Mouse (Mus musculus) forelimb bud, embryonic 11.5 days (tissue): ENCODE results near the gene Vmac.
A peak's percentile ranks its signal among the peaks of the same experiment; 100 is the strongest.

Experiments
- DNase-seq: peaks from one replicate; pipeline ENCODE4 v3.0.0-alpha.2; 2012; ENCODE audit warnings: low read depth, low spot score

Vmac gene

DNA sequence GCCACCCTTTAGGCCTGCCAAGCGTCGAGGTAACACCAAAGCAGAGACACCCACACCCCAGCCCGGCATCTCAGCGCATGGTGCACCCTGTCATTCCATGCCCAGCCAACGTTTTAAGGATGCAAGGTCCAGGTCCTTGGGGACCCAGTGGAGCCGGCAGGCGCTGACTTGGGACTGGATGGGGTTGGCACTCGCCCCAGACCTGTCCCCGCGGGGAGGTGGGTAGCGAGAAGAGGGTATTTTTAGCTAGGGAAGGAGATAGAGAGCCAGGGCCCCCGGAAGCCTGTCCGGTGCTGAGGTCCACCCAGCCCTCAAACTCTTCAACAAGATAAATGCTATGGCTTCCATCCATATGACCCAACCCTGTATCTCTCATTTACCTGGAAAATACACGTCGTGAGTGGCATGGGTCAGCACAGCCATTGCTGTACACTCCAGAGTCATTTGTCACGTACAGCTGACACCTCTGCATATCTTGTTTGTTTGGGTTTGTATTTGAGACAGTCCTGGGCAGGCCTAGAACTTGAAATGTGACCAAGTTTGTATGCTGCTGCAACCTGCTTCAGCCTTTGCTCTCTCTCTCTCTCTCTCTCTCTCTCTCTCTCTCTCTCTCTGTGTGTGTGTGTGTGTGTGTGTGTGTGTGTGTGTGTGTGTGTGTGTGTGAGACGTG is 22.4 kb upstream of the Vmac start:
- DNase-seq, result no peak

DNA sequence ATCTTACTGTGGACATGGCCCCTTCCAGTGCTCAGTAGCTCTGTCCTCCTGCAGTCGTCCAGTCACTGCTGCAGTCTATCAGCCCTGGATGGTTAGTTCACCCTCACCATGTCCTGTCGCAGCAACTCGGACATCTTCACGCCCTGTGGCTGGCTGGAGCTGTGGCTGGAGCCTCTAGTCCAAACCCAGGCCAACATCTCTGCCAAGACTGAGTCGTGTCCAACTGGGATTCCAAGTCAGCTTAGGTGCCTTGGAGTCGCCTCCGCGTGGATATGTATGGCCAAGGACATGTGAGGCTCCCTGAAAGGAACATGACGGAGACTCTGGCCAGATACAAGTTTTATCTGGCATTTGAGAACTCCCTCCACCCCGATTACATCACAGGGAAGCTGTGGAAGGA is 20.4 kb upstream of the Vmac start:
- DNase-seq, result no peak

DNA sequence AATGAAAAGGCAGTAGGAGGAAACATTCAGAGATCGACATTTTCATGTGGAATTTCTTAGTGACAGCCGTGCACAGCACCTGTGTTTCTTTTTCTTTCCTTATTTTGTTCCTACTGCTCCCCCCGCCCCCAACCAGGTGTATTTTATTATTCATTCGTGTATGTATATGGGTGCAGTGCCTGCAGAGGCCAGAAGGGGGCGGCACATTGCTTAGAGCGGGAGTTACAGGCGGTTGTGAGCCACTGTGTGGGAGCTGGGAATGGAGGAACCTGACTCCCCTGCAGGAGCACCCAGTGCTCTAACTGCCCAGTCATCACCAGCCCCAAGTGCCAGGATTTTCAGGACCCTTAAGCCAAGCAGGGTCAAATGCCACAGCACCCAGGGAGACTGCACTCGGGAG is 18.7 kb upstream of the Vmac start:
- DNase-seq, result no peak

DNA sequence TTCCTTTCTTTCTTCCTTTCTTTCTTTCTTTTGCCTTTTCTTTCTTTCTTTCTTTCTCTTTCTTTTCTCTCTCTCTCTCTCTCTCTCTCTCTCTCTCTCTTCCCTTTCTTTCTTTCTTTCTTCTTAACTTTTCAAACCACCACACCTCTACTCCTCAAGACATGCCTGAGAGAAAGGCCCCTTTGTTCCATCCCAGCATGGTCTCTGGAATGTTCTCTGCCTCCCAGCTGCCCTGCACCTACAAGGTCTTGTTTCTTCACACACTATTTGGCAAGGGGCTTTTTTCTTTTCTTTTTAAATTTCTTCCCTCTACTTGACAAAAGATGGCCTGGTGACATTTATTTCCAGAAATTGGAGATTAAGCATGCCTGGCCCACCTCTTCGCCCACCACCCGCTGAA is 11.8 kb upstream of the Vmac start:
- DNase-seq, result no peak

DNA sequence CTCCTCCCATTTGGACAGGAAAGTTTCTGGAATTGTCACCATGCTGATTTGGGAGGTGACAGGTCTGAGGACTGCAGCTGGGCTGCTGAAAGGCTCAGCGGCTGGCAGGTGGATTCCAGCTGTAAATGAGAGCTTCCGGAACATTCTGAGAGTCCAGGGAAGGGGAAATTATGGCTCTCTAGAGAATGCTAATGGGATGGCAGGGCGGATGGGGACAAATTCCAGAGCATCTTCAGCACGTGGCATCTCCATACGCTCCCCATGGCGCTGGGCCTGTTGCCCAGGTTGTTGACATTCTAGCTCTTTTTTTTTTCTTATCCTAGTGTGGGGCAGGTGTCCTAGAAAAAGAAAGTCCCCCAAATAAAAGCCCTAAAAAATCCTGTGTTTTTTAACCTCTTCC is 11.3 kb upstream of the Vmac start:
- no peak for DNase-seq

DNA sequence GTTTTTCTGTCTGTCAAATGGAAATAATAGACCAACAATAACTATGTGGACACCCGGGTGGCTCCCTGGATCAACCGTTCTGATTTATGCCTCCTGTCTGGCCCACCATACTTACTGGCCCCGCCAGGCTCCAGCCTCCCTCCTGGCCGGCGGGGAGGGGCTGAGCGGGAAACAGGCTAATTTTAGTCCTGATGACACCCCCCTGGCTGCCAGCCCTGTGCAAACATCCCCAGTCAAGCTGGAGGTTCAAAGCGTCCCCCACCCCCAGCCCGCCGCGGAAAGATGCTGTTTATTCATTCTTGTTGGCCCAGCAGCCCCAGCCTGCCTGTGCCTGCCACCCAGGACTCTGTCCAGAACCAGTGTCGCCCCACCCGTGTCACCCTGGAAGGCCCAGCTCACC is 10.3 kb upstream of the Vmac start:
- no peak for DNase-seq

DNA sequence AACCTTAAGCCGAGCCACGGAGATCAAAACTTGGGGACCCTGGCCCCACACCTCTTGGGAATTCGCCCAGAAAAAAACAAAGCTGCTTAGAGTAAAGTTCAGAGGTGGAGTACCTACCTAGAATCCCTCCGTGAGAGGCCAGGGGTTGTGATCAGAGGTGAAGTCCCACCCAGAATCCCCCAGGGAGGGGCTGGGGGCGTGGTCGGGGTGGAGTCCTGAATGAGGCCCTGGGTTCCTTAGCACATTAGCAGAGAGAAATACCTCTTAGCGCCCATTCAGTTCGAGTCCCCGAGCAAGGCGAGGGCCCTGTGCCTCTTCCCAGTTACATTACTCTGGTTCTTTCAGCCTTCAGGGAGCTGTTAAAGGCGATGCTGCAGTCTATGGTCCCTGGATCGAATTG is 9.8 kb upstream of the Vmac start:
- peak; percentile 29 for DNase-seq

DNA sequence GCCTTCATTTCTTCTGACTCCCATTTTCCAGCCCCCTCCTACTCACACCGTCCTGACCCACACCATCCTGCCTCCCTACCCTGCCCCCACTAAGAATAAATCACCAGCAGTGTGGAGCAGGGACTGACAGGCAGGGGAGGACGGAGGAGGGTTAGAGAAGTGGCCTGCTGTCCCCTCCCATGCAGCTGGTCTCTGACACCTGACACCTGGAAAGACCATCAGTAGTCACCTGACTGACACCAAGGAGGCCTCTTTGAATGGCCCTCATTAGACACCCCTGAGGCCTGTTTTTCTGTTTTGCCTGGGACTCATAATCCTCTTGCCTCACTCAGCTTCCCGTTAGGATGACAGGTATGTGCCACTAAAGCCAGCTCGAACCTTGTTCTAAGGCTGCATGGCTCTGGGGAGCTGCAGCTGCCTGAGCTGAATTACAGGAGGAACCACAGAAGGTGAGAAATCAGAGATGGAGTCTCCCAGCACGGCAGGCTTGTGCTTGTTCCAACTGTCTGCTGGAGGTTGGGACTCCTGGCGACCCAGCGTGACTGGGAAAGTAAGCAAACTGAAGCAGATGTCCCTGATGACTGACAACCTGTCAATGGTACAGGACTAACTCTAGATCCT is 9.3 kb upstream of the Vmac start:
- DNase-seq, result peak; percentile 32

DNA sequence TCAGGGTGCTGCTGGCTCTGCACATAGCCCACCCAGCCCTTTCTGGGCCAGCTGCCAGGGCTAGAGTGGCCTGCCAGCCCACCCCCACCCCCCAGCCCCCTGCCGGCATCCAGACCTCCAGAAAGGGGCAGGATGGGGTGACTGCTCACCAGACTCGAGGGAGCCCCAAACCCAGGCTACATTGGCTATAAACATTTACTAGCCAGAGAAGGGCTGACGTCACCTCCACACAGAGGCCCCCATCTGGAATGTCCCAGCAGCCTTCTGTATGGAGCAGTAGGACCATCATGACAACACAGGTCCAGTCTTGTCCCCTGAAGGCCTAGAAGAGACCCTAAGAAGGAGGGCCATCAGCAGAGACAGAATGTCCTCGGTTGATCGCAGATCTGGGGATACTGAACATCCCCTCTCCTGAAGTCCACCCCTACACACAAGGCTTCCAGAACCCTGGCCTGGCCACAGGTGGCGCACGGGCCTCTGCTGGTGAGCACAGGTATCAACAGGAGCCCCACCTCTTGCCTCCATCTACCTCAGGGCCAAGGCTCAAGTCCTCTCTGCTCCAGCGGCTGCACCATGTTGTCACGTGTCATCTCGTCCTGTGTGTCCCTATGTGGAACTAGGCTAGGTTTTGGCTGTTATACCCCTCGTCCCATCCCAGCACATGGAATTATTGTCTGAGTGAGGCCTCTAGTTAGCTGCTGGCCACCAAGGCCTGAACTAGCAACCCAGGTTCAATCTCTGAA is 5.8 kb upstream of the Vmac start:
- DNase-seq, result no peak

DNA sequence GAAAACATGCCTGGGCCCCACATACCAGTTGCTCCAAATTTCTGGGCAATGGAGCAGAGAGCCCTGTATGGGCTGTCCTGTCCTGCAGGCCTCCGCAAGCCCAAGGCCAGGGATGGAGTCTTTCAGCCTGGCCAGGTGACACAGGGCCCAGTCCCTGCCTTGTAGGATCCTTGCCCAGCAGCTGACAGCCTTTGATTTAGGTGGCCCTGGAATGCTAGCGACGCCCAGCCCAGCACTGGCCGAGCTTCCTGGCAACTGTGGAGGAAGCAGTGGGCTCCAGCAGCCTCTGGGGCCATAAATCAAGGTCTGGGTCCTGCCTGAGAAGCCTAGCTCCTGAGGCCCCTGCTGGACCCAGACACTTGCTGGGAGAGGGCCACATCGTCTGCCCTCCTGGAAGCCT is 4.6 kb upstream of the Vmac start:
- no peak for DNase-seq

DNA sequence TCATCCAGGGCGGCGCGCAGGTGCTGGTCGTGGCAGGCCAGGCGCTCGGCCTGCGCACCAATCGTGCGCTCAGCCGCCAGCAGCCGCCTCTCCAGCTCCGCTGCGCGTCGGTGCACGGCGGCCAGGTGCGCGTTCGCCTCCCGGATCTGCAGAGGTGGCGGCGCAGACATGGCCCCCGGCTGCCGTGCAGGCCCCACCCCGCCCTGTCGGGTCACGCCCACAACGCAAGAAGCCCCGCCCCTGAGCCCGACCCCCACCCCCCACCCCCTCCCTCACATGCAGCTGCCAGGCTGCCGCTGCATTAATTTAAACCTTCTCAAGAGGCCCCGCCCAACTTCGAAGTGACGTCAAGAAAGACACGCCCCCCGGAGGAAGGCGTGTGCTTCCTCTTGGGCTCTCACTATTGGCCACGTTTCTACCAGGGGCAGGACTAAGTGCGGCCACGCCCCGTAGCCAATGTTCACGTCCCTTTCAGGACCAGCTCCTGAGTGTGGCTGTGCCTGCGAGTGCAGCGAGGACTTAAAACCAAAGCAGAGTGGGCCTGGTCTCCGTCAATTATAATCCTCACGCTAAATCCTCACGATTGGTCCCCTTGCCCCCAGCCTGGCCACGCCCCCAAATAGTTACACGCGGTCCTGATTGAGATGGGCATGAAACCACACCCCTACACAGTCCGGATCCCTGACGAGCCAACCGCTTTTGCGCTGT is 1.0 kb downstream of the Vmac start:
- DNase-seq, result peak; percentile 99

DNA sequence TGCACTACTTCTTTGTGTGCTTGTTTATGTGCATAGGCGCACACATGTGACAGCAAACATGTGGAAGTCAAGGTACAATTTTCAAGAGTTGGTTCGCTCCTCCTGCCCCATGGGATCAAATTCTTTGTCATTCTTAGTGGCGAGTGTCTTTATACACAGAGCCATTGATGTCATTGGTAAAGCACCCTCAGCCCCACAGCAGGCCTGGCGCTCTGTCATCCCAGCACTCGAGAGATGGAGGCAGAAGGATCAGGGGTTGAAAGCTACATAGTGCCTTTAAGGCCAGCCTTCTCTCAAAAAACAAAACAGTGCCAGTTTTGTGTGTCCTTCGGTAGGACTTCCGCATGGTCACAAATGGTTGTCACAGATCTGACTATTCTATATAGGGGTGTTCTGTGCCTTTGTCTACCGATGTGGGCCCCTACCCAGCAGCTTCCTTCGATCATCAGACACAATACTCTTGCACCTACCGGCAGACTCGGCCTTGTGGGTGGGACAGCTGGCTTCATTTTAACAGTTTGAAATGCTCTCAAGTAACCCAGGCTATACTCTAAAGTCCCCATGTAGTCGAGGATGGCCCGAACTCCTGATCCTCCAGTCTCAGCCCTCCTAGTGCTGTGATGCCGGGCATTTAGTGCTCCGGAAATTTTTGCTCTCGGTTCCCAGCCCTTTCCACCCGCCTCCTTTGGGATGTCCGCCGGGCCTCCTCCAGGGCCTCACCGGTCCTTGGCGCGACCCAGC is 1.7 kb downstream of the Vmac start:
- DNase-seq, result no peak

DNA sequence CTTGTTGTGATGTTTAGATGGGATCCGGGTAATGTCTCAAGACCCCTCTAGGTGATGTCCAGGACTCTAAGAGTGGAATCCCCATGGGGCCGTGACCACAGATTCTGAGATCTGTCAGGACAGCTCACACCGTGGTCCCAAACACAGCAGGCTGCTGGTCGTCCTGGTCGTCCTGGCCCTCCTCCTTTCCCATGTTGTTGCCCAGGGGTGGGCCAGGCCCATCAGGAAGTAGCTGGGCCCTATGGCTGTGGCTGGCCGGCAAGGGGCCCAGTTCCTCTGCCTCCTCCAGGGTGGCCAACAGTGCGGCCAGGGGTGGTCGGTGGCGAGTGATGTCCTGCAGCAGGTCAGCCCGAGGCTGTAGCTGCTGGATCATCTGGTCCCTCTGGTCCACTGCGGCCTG is 2.5 kb downstream of the Vmac start:
- DNase-seq, result no peak

DNA sequence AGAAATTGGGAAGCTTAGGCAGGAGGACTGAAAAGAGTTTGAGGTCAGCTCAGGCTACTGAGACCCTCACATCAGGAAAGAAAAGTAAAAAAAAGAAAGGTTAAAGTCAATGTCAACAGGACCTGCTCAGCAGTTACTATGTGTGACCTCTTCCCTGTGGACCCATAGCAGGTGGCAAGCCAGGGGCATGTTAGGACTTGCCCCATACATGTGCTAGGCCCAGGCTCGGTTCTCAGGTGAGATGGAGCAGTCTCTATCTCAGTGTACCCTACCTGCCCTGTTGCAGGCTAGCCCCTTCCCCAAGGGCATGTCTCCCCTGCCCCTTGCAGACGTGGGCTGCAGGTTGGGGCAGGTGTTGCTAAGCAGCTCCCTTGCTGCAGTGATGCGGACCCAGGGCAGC is 8.1 kb downstream of the Vmac start:
- no peak for DNase-seq

DNA sequence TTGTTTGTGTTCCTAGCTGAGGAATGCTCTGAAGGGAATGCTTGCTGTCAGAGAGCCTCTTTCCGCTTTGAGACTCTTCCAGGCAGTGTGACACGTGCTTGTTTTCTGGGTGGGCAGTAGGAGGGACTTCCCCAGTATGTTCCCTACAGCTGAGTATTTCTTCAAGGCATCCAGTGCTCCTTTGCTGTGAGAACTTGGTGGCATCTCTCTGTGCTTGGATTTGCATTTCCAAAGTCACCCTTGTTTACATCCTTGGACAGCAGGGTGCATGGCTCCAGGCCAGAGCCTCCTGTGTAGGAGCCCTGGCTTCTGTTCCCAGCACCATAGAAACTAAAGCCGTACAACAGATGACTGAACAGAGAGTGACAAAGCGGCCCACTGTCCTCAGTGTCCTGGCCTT is 9.1 kb downstream of the Vmac start:
- no peak for DNase-seq

DNA sequence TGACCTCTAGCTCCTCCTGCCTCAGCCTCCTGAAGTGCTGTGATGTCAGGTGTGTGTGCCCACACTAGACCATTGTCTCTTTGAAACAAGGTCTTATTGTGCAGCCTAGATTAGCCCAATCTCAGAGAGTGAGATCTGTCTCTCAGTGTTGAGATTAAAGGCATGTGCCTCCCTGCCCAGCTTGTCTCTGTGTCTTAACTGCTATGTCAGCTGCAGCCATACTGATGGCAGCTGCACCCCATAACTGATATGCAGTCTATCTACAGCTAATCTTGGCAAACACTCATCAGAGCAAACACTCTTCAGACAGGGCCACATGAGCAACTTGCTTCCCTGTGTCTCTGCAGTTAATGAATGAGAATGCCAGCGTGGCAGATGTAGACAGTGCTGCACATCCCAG is 11.3 kb downstream of the Vmac start:
- DNase-seq, result no peak

DNA sequence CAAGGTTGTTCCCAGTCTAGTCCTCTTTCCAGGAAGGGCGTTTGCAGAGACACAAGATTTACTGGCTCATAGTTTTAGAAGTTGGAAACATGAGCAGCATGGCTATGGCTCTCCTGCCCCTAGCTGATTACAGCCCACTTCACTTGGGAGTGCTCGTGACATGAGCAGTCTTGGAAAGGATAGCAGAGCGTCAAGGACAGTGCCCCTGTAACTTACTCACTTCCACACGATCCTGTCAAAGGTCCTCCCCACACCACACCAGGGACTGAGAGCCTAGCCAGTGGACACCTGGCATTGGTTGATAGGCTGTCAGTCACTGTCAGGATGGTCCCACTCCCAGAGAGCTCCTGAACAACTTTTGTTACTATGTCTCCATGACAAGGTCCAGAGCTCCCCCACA is 14.8 kb downstream of the Vmac start:
- DNase-seq, result no peak

DNA sequence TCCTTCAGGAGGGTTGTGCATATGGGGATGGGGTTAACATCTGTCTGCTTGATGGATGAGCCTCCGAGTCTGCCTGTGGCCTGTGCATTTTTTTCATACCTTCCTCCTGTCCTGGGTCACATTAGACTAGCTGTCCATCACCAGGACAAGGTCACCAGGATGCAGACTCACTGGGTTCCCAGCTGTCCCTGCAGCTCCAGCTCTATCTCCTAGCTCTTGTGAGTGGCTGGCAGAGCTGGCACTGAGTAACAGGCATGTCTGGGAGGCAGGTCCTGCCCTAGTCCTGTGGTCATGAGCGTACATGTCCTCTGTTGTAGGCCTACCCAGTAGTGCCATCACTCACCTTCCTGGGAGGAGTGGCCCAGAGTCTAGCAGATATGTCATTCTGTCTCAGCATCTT is 17.4 kb downstream of the Vmac start:
- no peak for DNase-seq

DNA sequence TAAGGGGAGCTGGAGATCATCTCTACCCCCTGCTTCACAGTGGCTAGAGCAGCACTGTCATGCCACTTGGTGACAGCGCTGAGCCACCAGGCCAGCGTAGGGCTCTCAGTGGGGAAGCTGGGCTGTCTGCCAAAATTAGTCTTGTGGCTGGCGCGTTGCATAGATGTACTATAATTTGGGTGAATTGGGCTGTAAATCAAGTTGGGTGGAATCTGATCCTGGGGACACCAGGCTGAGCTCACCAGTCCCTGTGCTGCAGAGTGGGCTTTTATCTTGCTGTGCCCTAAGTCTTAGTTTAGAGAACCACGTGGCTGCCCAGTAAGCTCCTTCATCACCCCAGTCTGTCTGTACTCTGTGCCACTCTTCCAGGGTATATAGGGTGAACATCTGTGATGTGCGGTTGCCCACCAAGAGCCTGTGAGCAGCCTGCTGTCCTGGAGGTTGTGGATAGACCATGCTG is 23.9 kb downstream of the Vmac start:
- DNase-seq, result no peak

DNA sequence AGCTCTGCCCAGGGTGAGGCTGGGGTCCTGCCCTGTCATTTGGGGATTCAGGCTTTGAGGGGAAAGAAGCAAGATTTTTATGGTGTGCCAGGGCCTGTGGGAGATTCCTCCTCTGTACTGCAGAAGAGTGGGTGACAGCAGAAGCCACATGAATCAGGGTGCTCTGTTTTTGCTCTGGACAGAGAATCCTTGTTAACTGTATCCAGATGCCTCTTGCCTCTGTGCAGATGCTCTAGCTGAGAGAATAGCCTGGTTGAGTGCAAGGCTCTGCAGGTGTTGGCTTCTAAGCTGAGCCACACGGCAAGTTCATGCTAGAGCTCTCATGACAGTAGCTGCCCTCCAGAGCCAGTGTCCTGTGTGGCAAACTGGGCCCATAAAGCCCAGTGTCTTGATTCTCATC is 24.4 kb downstream of the Vmac start:
- DNase-seq, result no peak

DNA sequence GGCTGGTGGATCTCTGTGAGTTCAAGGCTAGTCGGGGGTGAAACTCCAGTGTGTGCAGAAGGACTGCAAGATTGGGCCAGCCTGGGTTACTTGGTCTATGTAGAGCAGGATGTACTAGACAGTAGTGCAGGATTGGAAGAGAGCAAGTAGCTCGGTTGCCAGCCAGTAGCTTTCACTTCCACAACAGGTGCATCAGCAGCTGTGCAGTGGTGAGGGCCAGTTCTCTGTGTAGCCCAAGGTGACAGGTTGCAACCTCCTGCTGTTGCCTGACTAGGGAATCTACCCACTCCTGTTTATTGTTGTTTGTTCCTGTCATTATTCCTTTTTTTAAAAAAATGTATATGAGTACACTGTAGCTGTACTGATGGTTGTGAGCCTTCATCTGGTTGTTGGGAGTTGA is 29.1 kb downstream of the Vmac start:
- DNase-seq, result no peak

DNA sequence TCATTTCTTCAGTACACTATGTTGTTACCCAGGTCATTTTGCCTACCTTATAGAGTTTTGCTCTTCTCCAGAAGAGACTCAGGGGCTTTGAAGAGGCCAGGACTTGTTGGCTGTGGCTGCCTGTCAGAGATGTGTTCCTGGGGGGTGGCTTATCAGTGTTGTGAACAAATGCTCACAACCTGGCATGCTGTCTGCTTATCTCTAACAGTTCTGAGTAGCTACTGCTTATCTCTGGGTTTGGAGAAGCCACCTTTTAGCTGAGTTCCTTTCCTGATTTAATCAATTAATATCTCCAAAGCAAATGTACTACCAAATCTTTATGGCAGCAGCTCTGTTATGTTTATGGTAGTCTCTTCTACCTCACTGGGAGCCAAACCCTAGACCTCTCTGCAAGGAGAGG is 29.8 kb downstream of the Vmac start:
- no peak for DNase-seq
